Mouse (Mus musculus): ENCODE results near the gene Nsd2. TPM values are rescaled to one million over a fixed set of nuclear protein-coding genes. Genes with fewer than 3 reads are reported as not detected.

Gene Nsd2
- 110 and 126 TPM in 2 replicates for total RNA-seq (2017)

DNA sequence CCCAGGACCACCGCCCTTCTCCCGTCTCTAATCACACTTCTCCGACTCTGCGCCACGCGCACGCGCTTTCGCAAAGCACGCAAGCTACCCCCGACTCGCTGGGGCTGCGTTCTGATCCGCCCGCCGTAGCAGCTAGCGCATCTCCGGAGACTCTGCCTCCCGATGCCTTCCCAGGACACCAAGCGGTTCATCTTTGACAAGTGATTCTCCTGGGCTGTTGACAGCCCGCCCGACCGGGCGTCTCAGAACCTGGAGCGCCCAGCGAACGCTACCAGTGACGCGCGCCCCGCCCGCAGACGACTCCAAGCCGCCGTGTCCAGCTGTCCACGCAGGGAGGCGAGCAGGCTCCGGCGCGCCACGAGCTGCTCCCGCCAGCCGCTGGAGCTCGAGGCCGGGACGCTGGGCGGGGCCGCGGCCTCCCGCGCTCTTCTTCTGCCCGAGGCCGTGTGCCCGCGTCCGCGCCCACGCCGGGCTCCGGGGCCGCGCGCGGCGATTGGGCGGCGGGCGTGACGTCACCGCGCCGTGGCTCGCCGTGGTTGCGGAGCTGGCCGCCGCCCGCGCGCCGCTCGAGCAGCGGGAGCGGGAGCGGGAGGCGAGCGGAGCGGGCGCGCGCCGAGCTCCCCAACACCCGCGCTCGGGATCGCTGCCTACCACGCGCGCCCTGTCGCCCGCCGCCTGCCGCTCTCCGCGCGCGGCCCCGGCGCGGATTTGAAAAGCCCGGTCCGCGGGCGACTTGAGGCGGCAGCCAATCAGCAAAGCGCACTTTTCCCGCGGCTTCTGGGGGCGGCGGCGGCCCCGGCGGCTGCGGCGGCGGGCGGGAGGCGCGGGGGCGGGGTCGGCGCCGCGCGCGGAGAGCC is at the start of gene Nsd2:
Gene Nsd2 (plus strand): TSS at position 850 of the 857 bp plus-strand sequence.
- peak in 1 of 2 experiments; percentile 61; a peak in 3 of 4 replicates for ATAC-seq (replicated peaks in 1 of 2; ENCODE audit: insufficient read depth in 1 of 2, low FRiP score in 2 of 2, low TSS enrichment in 1 of 2, low read depth in 1 of 2, poor library complexity in 2 of 2, severe bottlenecking in 2 of 2)

DNA sequence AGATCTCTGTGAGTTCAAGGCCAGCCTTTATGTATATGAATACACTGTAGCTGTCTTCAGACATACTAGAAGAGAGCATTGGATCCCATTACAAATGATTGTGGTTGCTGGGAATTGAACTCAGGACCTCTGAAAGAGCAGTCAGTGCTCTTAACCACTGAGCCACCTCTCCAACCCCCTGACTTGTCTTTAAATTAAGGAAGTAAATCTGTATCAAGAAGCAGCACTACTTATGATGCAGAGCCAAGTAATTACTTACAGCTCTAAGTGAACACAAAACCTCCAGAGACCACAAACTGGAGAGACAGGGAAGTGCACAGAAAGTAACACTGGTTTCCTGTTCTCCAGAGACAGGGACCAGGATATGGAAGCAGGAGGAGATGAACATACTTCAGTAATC is 43.3 kb upstream of the Nsd2 start:
- no peak for ATAC-seq (replicated peaks in 1 of 2; ENCODE audit: insufficient read depth in 1 of 2, low FRiP score in 2 of 2, low TSS enrichment in 1 of 2, low read depth in 1 of 2, poor library complexity in 2 of 2, severe bottlenecking in 2 of 2)

DNA sequence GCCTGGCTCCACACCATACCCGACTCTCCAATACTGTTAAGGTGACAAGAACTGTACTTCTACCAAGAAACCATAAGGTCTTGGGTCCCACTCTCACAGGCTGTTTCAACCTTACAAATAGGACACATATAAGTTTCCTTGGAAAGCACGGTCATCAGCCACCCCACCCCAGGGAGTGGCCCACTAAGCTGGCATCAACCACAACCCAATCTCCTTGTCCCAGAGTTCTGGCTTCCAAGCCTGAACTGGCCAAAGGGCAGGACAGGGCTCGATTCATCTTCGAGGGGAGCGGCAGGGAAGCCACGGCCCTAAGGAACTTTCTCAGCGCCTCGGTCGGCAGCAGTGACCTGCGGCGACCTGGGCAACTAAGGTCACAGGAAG is 38.6 kb upstream of the Nsd2 start:
- ATAC-seq (replicated peaks in 1 of 2; ENCODE audit: insufficient read depth in 1 of 2, low FRiP score in 2 of 2, low TSS enrichment in 1 of 2, low read depth in 1 of 2, poor library complexity in 2 of 2, severe bottlenecking in 2 of 2) = peak in 1 of 2 experiments; percentile 2; a peak in 1 of 4 replicates

DNA sequence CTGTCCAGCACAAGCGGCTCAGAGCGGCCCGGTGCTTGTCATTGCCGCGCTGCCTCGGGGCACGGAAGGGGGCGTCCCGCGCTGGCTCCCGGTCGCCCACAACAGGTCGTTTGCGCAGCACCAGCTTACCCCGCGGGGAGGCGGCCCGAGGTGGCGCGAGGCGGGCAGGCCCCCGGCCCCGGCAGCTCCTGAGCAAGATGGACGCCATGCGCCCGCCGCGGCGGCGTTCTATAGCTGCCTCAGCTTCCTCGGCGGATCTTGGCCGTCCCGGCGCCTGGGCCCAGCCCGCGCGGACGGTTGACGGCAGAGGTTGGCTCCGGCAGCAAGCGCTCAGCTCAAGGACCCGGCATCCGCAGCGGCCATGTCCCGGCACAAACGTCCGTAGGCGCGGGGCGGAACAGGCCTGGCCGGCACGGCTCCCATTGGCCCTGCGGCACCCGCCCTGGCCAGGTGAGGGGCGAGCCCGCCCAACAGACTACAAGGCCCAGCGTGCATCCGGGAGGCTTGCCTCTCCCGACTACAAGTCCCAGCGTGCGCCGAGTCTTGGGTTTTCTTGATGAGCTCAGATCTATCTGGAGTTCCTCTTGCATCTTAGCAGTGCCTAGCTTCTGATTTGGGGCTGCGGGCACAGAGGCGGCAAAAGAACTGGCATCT is 38.1 kb upstream of the Nsd2 start, which contains the start of gene Letm1:
Gene Letm1 (minus strand): TSS at position 473 of the 654 bp plus-strand sequence.
- peak; percentile 99 for ATAC-seq (replicated peaks in 1 of 2; ENCODE audit: insufficient read depth in 1 of 2, low FRiP score in 2 of 2, low TSS enrichment in 1 of 2, low read depth in 1 of 2, poor library complexity in 2 of 2, severe bottlenecking in 2 of 2)

DNA sequence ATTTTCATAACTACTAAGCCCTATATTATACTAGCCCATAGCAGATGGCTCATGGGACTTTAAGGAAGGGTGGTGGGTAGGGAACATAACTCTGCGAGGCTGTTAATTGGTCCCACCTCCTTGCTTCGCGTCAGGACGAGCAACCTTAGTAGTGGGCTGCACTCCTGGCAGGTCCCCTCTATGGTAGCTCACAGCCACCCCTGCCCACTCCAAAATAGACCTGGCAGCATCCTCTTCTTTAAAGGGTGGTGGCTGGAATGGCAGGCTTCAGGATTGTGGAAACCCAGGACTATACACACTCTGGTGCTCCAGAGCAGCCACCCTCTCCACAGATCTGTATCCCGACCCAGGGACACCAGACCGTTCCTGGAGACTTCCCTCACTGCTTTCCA is 37.5 kb upstream of the Nsd2 start:
- ATAC-seq (replicated peaks in 1 of 2; ENCODE audit: insufficient read depth in 1 of 2, low FRiP score in 2 of 2, low TSS enrichment in 1 of 2, low read depth in 1 of 2, poor library complexity in 2 of 2, severe bottlenecking in 2 of 2) = peak in 1 of 2 experiments; percentile 13; a peak in 2 of 4 replicates

DNA sequence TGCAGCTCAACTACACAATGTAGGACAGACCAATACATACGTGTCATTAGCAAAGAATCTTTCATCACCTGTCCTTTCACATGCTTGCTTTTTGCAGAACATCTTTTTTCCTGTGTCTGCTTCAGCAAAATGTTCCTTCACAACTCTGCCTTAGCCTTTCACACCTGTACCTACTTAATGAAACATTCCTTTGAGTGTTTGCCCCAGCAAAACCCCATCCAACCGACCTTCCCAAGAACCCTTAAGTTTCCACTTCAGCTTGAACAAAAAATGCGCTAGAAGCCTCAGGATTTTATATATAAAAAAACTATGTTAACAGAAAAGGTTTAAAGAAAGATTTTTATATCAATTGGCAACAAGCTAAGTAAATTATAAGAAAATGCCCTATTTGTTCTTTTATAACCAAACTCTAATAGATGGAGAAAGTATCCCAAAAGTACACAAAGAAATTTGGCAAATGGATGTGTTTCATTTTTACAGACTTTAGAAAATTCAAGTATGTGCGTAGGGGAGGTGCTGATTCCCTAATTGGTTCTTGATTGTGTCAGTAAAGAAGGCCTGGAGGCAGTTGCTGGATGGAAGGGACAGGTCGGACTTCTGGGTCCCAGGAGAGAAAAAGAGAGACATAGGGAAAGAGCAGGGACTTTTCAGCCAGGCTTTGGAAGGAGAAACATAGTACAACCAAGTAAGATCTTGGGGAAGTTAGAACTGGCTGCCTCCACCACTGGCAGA is 28.4 kb upstream of the Nsd2 start:
- no peak for ATAC-seq (replicated peaks in 1 of 2; ENCODE audit: insufficient read depth in 1 of 2, low FRiP score in 2 of 2, low TSS enrichment in 1 of 2, low read depth in 1 of 2, poor library complexity in 2 of 2, severe bottlenecking in 2 of 2)

DNA sequence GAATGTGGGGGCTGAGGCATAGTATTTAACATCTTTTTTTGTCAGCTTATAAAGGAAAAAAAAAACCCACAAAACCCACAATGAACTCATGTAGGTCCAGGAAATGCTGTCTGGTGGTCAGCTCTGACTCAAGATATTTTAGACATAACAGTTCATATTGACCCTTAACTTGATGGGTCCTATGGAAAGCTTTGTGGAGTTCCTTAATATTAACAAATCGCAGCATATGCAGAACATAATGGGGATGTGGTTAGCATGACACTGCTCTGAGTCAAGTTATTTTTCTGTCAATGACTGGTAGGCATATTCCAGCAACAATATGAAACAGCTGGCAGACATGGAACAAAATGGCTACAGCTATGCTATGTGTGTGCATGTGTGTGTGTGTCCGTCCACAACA is 17.2 kb upstream of the Nsd2 start:
- ATAC-seq (replicated peaks in 1 of 2; ENCODE audit: insufficient read depth in 1 of 2, low FRiP score in 2 of 2, low TSS enrichment in 1 of 2, low read depth in 1 of 2, poor library complexity in 2 of 2, severe bottlenecking in 2 of 2) = no peak

DNA sequence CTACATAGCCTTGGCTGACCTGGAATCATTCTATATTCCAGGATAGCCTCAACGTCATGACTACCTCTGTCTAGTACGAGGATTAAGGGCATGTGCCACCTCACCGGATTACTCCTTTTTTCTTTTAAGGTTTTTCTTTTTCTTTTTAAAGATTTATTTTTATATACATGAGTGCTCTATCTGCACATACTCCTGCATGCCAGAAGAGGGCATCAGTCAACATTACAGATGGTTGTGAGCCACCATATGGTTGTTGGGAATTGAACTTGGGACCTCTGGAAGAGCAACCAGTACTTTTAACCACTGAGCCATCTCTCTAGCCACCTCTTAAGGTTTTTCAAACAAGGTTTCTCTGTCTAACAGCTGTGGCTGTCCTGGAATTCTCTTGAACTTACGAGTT is 9.0 kb upstream of the Nsd2 start:
- no peak for ATAC-seq (replicated peaks in 1 of 2; ENCODE audit: insufficient read depth in 1 of 2, low FRiP score in 2 of 2, low TSS enrichment in 1 of 2, low read depth in 1 of 2, poor library complexity in 2 of 2, severe bottlenecking in 2 of 2)

DNA sequence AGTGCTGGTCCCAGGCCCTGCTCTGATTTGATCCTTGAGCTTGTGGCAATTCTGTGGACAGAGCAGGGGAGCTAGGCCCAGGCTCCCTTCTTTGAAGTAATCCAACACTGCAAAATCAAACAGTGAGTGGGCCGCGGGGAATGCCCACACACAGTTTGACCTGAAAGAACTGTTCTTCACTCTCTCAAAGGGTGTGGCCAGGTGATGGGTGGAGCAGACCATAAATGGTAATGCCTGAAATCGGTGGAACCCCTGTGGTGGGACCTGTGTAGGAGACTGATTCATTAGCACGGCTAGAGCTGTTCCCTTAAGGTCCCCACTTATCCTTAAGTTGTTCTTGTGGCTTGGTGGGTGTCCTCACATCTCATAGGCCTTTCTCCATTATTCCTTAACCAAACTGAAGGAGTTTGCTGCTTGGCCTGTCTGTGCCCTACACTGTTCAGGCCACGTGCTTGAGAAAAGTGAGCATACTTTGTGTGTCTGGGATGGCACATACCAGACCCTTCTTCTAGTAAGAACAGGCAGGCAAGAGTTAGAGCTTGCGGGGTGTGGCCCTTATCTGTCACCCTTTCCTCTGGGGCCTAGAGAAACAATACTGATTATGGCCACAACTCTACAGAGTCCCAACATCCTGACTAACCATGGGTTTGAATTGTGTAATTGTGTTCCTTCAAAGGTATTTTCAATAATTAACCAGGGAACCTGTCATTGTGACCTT is 4.4 kb upstream of the Nsd2 start:
- ATAC-seq (replicated peaks in 1 of 2; ENCODE audit: insufficient read depth in 1 of 2, low FRiP score in 2 of 2, low TSS enrichment in 1 of 2, low read depth in 1 of 2, poor library complexity in 2 of 2, severe bottlenecking in 2 of 2) = no peak

DNA sequence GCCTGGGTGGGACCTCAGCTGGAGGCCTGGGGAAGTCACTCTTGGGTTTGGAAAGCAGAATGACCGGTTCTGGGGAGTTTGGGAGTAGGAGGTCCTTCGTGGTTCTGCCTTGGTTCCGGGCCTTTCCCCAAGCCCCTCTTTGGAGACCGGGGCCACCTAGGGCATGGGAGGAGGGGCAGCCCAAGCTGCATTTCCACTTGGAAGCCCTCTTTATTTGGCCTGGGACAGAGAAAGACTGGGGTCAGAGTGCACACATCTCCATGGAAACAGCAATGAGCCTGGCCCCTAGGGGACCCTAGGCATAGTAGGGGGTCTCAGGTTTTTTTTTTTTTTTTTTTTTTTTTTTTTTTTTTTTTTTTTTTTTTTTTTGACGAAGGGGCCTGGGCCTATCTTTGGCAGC is 2.4 kb upstream of the Nsd2 start:
- ATAC-seq (replicated peaks in 1 of 2; ENCODE audit: insufficient read depth in 1 of 2, low FRiP score in 2 of 2, low TSS enrichment in 1 of 2, low read depth in 1 of 2, poor library complexity in 2 of 2, severe bottlenecking in 2 of 2) = no peak

DNA sequence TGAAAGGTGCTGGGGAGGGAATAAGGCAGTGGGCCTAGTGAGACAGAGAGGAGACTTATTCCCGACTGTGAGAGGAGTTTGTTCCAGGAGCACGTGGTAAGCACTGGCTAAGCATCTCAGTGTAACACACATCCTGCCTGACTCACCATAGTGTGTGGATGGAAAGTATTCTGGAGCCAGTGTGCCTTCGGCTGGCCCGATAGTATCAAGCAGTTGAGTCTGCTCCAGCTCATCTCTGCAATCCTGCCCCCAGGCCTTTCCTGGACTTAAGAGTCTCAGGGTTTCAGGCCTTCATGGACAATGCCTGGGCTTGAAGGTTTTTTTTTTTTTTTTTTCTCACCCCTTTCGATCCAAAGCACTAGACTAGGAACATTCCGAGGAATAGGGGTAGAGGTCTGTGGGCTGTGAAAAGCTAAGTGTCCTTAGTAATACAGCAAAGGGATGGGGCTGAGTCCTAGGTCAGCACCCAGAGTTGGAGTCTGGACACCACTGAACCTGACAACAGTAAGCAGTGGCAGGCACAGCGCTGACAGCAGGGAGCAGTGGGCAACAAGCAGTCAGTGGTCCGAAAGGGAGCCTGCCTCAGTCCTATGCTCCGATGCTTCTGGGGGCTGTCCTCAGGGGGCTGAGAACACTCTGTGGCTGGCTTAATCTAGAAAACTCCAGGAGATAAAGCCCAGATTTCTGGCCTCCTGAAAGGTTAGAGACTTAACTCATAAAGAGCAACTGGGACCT is 1.2 kb upstream of the Nsd2 start:
- ATAC-seq (replicated peaks in 1 of 2; ENCODE audit: insufficient read depth in 1 of 2, low FRiP score in 2 of 2, low TSS enrichment in 1 of 2, low read depth in 1 of 2, poor library complexity in 2 of 2, severe bottlenecking in 2 of 2) = peak in 1 of 2 experiments; percentile 22; a peak in 1 of 4 replicates

DNA sequence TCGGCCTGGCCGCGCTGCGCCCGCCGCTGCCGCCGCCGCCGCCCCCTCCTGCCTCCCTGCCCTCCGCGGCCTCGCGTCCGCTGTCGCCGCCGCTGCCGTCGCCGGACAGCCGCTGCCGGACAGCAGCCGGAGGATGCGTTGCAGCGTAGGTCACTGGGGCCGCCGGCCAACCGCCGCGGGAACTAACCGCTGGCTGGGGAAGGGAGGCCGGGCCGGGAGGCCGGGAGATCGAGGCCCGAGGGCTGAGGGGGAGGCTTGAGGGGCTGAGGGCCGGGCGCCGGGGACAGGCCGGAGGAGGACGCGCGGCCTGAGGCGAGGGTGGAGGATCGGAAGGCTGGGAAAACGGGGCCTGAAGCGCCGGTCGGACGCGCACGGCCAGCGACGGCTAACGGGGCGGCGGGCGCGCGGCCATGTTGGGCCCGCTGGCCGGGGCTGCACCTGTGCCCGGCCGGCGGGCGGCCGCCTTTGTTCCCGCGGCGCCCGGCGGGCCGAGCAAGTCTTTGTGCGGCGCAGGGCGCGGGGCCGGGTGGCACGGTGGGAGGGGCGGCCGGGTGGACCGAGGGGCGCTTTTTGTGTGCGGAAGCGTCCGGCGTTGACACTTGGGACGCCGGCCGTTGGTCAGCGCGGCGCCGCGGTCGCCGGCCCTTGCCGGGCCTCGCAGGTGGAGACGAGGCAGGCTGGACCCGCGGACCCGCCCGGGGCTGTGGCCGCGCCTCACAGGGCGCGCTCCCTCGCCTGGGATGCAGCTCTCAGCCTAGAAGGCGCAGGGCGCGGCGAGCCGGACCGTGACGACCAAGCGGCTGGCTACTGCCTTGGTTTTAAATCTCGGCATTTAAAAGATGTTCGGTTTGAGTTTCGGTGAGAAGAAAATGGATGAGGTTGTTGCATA is 452 bp downstream of the Nsd2 start:
- no peak for ATAC-seq (replicated peaks in 1 of 2; ENCODE audit: insufficient read depth in 1 of 2, low FRiP score in 2 of 2, low TSS enrichment in 1 of 2, low read depth in 1 of 2, poor library complexity in 2 of 2, severe bottlenecking in 2 of 2)

DNA sequence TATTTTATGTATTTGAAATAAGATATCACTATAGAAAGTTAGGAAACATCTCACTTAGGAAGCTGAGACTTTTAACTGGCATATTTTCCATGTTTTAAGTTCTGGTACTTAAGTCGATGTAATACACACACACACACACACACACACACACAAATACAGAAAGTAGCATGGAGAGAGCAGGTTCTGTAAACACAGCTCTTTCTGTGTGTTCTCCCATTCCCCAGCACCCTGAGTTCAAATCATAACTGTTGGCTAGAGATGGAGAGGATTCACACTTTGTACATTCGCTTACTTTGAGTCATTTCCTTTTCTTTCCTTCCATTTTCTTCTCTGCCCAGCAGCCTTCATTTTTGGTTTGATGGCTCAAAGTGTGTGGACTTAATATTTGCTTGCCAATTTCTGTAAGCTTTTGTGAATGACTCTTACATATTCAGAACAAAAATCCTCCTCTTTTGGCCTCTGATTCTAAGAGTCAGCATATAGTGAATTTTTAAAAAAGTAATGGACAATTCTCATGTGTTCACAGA is 1.4 kb downstream of the Nsd2 start:
- ATAC-seq (replicated peaks in 1 of 2; ENCODE audit: insufficient read depth in 1 of 2, low FRiP score in 2 of 2, low TSS enrichment in 1 of 2, low read depth in 1 of 2, poor library complexity in 2 of 2, severe bottlenecking in 2 of 2) = no peak

DNA sequence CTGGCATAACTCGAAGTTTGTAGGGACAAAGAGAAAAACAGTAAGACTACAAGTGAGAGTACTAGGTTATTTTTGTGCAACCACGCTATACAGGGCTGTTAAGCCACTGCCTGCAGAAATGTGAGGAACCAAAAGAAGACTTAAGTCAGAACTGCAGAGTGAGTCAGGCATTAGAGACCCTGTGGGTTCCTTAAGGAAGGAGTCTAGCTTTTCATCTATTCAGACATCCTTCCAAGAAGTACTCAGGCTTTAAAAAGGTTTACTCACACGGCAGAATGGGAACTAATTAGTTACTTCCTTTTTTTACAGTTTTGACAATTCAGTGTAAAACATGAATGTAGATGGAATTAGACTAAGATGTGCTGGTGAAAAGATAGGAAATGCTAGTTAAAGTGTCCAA is 1.9 kb downstream of the Nsd2 start:
- 0 out of 4 replicates have a peak, but pooled peaks of 1 of the 2 experiments have one; percentile 3 for ATAC-seq (replicated peaks in 1 of 2; ENCODE audit: insufficient read depth in 1 of 2, low FRiP score in 2 of 2, low TSS enrichment in 1 of 2, low read depth in 1 of 2, poor library complexity in 2 of 2, severe bottlenecking in 2 of 2)

DNA sequence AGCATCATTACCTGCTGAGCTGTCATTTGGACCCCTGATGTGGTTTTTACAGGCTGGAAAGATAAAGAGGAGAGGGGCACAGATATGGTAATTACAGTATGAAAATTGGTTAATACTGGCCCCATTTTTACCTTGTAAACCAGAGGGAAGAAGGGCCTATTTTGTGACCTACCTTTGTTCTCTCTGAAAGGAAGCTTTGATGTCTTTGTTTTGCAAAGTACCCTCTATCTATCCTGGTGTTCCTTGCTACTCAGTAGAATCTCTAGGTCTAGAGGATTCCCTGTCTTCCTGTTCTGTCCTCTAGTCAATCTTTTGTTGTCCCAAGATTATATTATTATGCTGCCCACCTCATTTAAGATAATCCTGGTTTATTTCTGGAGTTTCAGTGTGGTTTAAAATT is 5.5 kb downstream of the Nsd2 start:
- no peak for ATAC-seq (replicated peaks in 1 of 2; ENCODE audit: insufficient read depth in 1 of 2, low FRiP score in 2 of 2, low TSS enrichment in 1 of 2, low read depth in 1 of 2, poor library complexity in 2 of 2, severe bottlenecking in 2 of 2)

DNA sequence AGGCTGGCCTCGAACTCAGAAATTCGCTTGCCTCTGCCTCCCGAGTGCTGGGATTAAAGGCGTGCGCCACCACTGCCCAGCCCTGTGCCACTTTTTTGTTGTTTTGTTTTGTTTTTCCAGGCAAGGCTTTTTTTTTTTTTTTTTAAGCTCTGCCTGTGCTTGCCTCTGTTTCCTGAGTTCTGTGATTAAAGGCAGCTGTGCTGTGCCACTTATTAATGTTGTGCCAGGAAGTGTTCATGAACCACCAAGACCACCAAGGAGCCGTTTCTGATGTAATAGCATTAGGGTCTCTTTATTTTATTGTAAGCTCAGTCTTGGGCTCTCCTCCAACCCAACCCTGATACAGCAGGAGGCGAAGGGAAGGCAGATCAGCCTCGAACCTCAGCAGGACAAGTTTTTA is 7.6 kb downstream of the Nsd2 start:
- ATAC-seq (replicated peaks in 1 of 2; ENCODE audit: insufficient read depth in 1 of 2, low FRiP score in 2 of 2, low TSS enrichment in 1 of 2, low read depth in 1 of 2, poor library complexity in 2 of 2, severe bottlenecking in 2 of 2) = peak; percentile 62 to 72; a peak in 2 of 4 replicates
